Mouse (Mus musculus) forebrain, embryonic 13.5 days (tissue): ENCODE results near the gene Cd44. TPM values are rescaled to one million over a fixed set of nuclear protein-coding genes. Genes with fewer than 3 reads are reported as not detected.

ENCODE experiments used
- ATAC-seq: fragments of 200-750 bp; cut with Nextera tagmentation; 2 replicates; pipeline ENCODE4 v1.8.0; 2017
- H3K27ac ChIP-seq: fragments of 300-500 bp; sonication (generic); 2 replicates; pipeline ENCODE4 v1.5.1; 2015; ENCODE audit warnings: inconsistent platforms, mild to moderate bottlenecking, moderate library complexity
- H3K27me3 ChIP-seq: fragments of 300-500 bp; sonication (generic); 2 replicates; pipeline ENCODE4 v1.6.1; 2015; ENCODE audit warnings: mild to moderate bottlenecking, inconsistent platforms
- H3K36me3 ChIP-seq: fragments of 300-500 bp; sonication (generic); 2 replicates; pipeline ENCODE4 v1.6.1; 2015; ENCODE audit warnings: mild to moderate bottlenecking, inconsistent platforms; ENCODE audit not compliant: poor library complexity, severe bottlenecking
- H3K4me1 ChIP-seq: fragments of 300-500 bp; sonication (generic); 2 replicates; pipeline ENCODE4 v1.6.1; 2015; ENCODE audit warnings: inconsistent platforms
- H3K4me2 ChIP-seq: fragments of 300-500 bp; sonication (generic); 2 replicates; pipeline ENCODE4 v1.6.1; 2015; ENCODE audit warnings: inconsistent platforms, mild to moderate bottlenecking, moderate library complexity
- H3K4me3 ChIP-seq: fragments of 300-500 bp; sonication (generic); 2 replicates; pipeline ENCODE4 v1.5.1; 2015; ENCODE audit warnings: mild to moderate bottlenecking, inconsistent platforms
- H3K9ac ChIP-seq: fragments of 300-500 bp; sonication (generic); 2 replicates; pipeline ENCODE4 v1.6.1; 2015; ENCODE audit warnings: mild to moderate bottlenecking, inconsistent platforms
- H3K9me3 ChIP-seq: fragments of 300-500 bp; sonication (generic); replicated peaks from 2 replicates; pipeline ENCODE4 v1.6.1; 2016; ENCODE audit warnings: inconsistent platforms
- WGBS: fragments of 180-500 bp; shearing (Covaris S2); methylation state at CpG from one replicate; pipeline ENCODE4 v1.1.7; 2015; 5-methylcytosine and 5-hydroxymethylcytosine counted together
- polyA plus RNA-seq: library from polyadenylated mRNA; unstranded; fragments of >200 nt; fragmentation: Nextera tagmentation; extraction: Ambion mirVana; gene quantifications from 2 replicates; pipeline ENCODE4 v1.2.1, GENCODE M21; 2015

Cd44 gene
- polyA plus RNA-seq, 1 experiment from 2014 or later, result 1.2 TPM

GRCm38 (mm10) chr2:102864695-102865353 lies 36.6 kb downstream of the Cd44 start:
- no peak overlapping the region for H3K27ac ChIP-seq
- ATAC-seq, result no peak

GRCm38 (mm10) chr2:102864036-102864435 lies 37.4 kb downstream of the Cd44 start:
- Histone ChIP-seq H3K27ac (no peak overlapping the region), H3K9me3 (no peaks in the 10 kb centered on the region), H3K27me3 (no peaks in the 10 kb centered on the region), H3K4me3 (no peak overlapping the region), H3K9ac (no peak overlapping the region), H3K4me2 (no peak overlapping the region), H3K36me3 (no peaks in the 10 kb centered on the region), H3K4me1 (peaks cover 20% of the 10 kb centered on the region)
- WGBS, result 43% methylated on average over 4 of the region's 4 CpGs
- 0 out of 2 replicates have a peak, but pooled peaks have one; percentile 6 for ATAC-seq

More at GRCm38 (mm10) chr2:102864695-102865353, 36.6 kb downstream of the Cd44 start:
- Histone ChIP-seq H3K9me3 (no peaks in the 10 kb centered on the region), H3K36me3 (no peaks in the 10 kb centered on the region), H3K27me3 (no peaks in the 10 kb centered on the region), H3K4me3 (no peak overlapping the region), H3K4me1 (peaks cover 20% of the 10 kb centered on the region), H3K9ac (no peak overlapping the region), H3K4me2 (no peak overlapping the region)
- 78% methylated on average over 6 of the region's 6 CpGs for WGBS

GRCm38 (mm10) chr2:102863583-102863982 lies 37.9 kb downstream of the Cd44 start:
- ATAC-seq, result no peak
- H3K27ac ChIP-seq, result no peak overlapping the region
- H3K36me3 ChIP-seq, result no peaks in the 10 kb centered on the region
- H3K9ac ChIP-seq, result no peak overlapping the region
- no peaks in the 10 kb centered on the region for H3K27me3 ChIP-seq
- H3K4me2 ChIP-seq, result no peak overlapping the region
- H3K4me1 ChIP-seq, result peaks cover 20% of the 10 kb centered on the region
- no peak overlapping the region for H3K4me3 ChIP-seq
- WGBS, result 73% methylated on average over 2 of the region's 2 CpGs
- H3K9me3 ChIP-seq, result no peaks in the 10 kb centered on the region

GRCm38 (mm10) chr2:102862706-102863105 lies 38.8 kb downstream of the Cd44 start:
- Histone ChIP-seq H3K4me3 (no peak overlapping the region), H3K27ac (no peak overlapping the region), H3K4me1 (peaks cover 19% of the 10 kb centered on the region), H3K27me3 (no peaks in the 10 kb centered on the region), H3K4me2 (no peak overlapping the region), H3K9me3 (no peaks in the 10 kb centered on the region), H3K9ac (no peak overlapping the region), H3K36me3 (no peaks in the 10 kb centered on the region)
- no peak for ATAC-seq
- 77% methylated on average over 7 of the region's 7 CpGs for WGBS

- no peaks in the 10 kb centered on the region for H3K36me3 ChIP-seq
- no peak overlapping the region for H3K4me3 ChIP-seq
- ATAC-seq, result no peak
- 90% methylated on average over 6 of the region's 6 CpGs for WGBS
- H3K4me1 ChIP-seq, result no peaks in the 10 kb centered on the region
- no peak overlapping the region for H3K9ac ChIP-seq
- no peak overlapping the region for H3K4me2 ChIP-seq
- no peak overlapping the region for H3K27ac ChIP-seq
- H3K9me3 ChIP-seq, result no peaks in the 10 kb centered on the region
- H3K27me3 ChIP-seq, result no peaks in the 10 kb centered on the region
Observed at GRCm38 (mm10) chr2:102858271-102858670, 43.2 kb downstream of the Cd44 start.

GRCm38 (mm10) chr2:102853297-102853696 lies 48.2 kb downstream of the Cd44 start:
- Histone ChIP-seq H3K36me3 (no peaks in the 10 kb centered on the region), H3K27ac (no peak overlapping the region), H3K4me1 (no peaks in the 10 kb centered on the region), H3K9ac (no peak overlapping the region), H3K27me3 (no peaks in the 10 kb centered on the region), H3K4me3 (no peak overlapping the region), H3K4me2 (no peak overlapping the region), H3K9me3 (no peaks in the 10 kb centered on the region)
- WGBS, result 95% methylated on average over 3 of the region's 3 CpGs
- no peak for ATAC-seq

- H3K4me1 ChIP-seq, result no peaks in the 10 kb centered on the region
- H3K27ac ChIP-seq, result no peak overlapping the region
- no peak overlapping the region for H3K9ac ChIP-seq
- WGBS, result 89% methylated on average over 4 of the region's 4 CpGs
- H3K36me3 ChIP-seq, result no peaks in the 10 kb centered on the region
- no peak overlapping the region for H3K4me3 ChIP-seq
- H3K9me3 ChIP-seq, result no peaks in the 10 kb centered on the region
- ATAC-seq, result no peak
- no peak overlapping the region for H3K4me2 ChIP-seq
- no peaks in the 10 kb centered on the region for H3K27me3 ChIP-seq
Observed at GRCm38 (mm10) chr2:102851936-102852477, 49.5 kb downstream of the Cd44 start.

- no peaks in the 10 kb centered on the region for H3K36me3 ChIP-seq
- no peak overlapping the region for H3K9ac ChIP-seq
- no peak overlapping the region for H3K4me3 ChIP-seq
- no peaks in the 10 kb centered on the region for H3K9me3 ChIP-seq
- ATAC-seq, result no peak
- H3K27ac ChIP-seq, result no peak overlapping the region
- H3K4me1 ChIP-seq, result no peaks in the 10 kb centered on the region
- no peaks in the 10 kb centered on the region for H3K27me3 ChIP-seq
- no peak overlapping the region for H3K4me2 ChIP-seq
Observed at GRCm38 (mm10) chr2:102850026-102850425, 51.4 kb downstream of the Cd44 start.

GRCm38 (mm10) chr2:102848811-102849433 lies 52.5 kb downstream of the Cd44 start:
- Histone ChIP-seq H3K9me3 (no peaks in the 10 kb centered on the region), H3K4me2 (no peak overlapping the region), H3K9ac (no peak overlapping the region), H3K4me1 (no peaks in the 10 kb centered on the region), H3K27ac (no peak overlapping the region), H3K36me3 (no peaks in the 10 kb centered on the region), H3K27me3 (no peaks in the 10 kb centered on the region), H3K4me3 (no peak overlapping the region)
- WGBS, result 93% methylated on average over 5 of the region's 5 CpGs
- ATAC-seq, result no peak

GRCm38 (mm10) chr2:102841231-102841630 lies 60.2 kb downstream of the Cd44 start:
- Histone ChIP-seq H3K9ac (no peak overlapping the region), H3K27ac (no peak overlapping the region), H3K9me3 (no peaks in the 10 kb centered on the region), H3K4me2 (no peak overlapping the region), H3K36me3 (no peaks in the 10 kb centered on the region), H3K4me3 (no peak overlapping the region), H3K4me1 (no peaks in the 10 kb centered on the region), H3K27me3 (no peaks in the 10 kb centered on the region)
- ATAC-seq, result no peak

- Histone ChIP-seq H3K4me2 (no peak overlapping the region), H3K27me3 (no peaks in the 10 kb centered on the region), H3K9me3 (no peaks in the 10 kb centered on the region), H3K27ac (no peak overlapping the region), H3K36me3 (no peaks in the 10 kb centered on the region), H3K4me1 (no peaks in the 10 kb centered on the region), H3K4me3 (no peak overlapping the region), H3K9ac (no peak overlapping the region)
- 75% methylated on average over 7 of the region's 7 CpGs for WGBS
- ATAC-seq, result peak; percentile 43; the same call in 1 of the 2 replicates
Observed at GRCm38 (mm10) chr2:102838179-102838578, 63.3 kb downstream of the Cd44 start.

- no peak overlapping the region for H3K4me3 ChIP-seq
- no peaks in the 10 kb centered on the region for H3K27me3 ChIP-seq
- H3K27ac ChIP-seq, result no peak overlapping the region
- no peaks in the 10 kb centered on the region for H3K9me3 ChIP-seq
- H3K9ac ChIP-seq, result no peak overlapping the region
- no peaks in the 10 kb centered on the region for H3K36me3 ChIP-seq
- no peaks in the 10 kb centered on the region for H3K4me1 ChIP-seq
- ATAC-seq, result no peak
- H3K4me2 ChIP-seq, result no peak overlapping the region
Observed at GRCm38 (mm10) chr2:102831547-102831946, 69.9 kb downstream of the Cd44 start.
